Mouse (Mus musculus) hindbrain, embryonic 10.5 days (tissue): Measurements from ENCODE around the gene Qdpr. TPM values are rescaled to one million over a fixed set of nuclear protein-coding genes. Genes with fewer than 3 reads are reported as not detected.
A peak's percentile ranks its signal among the peaks of the same experiment; 100 is the strongest.

Experiments
- DNase-seq: peaks from one replicate; pipeline ENCODE4 v3.0.0-alpha.2; 2017; ENCODE audit warnings: low spot score
- H3K27ac ChIP-seq: fragments of 300-500 bp; sonication (generic); 2 replicates; pipeline ENCODE4 v1.5.1; 2016; ENCODE audit warnings: mild to moderate bottlenecking, moderate library complexity
- H3K27me3 ChIP-seq: fragments of 300-500 bp; sonication (generic); 2 replicates; pipeline ENCODE4 v1.6.1; 2016; ENCODE audit warnings: mild to moderate bottlenecking; ENCODE audit not compliant: poor library complexity, insufficient read depth, severe bottlenecking
- H3K36me3 ChIP-seq: fragments of 300-500 bp; sonication (generic); 2 replicates; pipeline ENCODE4 v1.6.1; 2016; ENCODE audit warnings: mild to moderate bottlenecking, moderate library complexity
- H3K4me1 ChIP-seq: fragments of 300-500 bp; sonication (generic); replicated peaks from 2 replicates; pipeline ENCODE4 v1.6.1; 2016; ENCODE audit warnings: mild to moderate bottlenecking
- H3K4me3 ChIP-seq: fragments of 300-500 bp; sonication (generic); 2 replicates; pipeline ENCODE4 v1.5.1; 2016; ENCODE audit warnings: mild to moderate bottlenecking, moderate library complexity
- H3K9me3 ChIP-seq: fragments of 300-500 bp; sonication (generic); 2 replicates; pipeline ENCODE4 v1.6.1; 2016; ENCODE audit warnings: mild to moderate bottlenecking, moderate library complexity
- WGBS: fragments of 180-500 bp; shearing (Covaris S2); methylation state at CpG from one replicate; pipeline ENCODE4 v1.1.7; 2016; 5-methylcytosine and 5-hydroxymethylcytosine counted together
- polyA plus RNA-seq: library from polyadenylated mRNA; unstranded; fragments of >200 nt; fragmentation: Nextera tagmentation; extraction: Ambion mirVana; gene quantifications from 2 replicates; pipeline ENCODE4 v1.2.1, GENCODE M21; 2016

The Qdpr gene
- polyA plus RNA-seq, 1 experiment from 2014 or later: 123 TPM

DNA sequence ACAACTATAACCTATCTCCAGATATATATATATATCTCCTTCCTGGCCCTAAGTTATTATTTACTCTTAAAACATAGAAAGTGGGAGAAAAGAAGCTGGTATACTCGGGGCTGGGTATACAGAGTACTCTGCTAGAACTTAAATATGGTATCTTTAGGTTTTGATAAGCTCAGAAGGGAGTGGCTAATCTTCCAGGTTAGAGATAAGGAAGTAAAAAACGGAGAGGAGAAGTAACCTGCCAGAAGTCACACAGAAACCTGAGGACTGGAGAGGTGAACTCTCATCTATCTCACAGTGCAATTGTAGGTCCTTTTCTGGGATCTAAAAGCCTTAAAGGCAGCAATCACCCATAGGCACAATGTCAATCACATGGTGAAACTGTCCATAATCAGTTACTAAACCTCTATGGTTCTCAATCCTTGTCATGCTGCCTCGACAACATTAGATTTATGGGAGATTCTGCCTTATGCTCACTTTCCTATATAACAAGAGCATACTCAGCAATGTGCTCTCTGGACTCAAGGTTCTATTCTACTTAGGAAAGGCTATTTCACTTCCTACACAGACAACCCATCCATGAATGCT, 32.1 kb downstream of the Qdpr start:
- 83% methylated on average over 3 of the region's 3 CpGs for WGBS
- Histone ChIP-seq H3K4me1 (no peaks in the 10 kb centered on the region), H3K9me3 (no peaks in the 10 kb centered on the region), H3K27me3 (no peaks in the 10 kb centered on the region), H3K36me3 (no peaks in the 10 kb centered on the region), H3K27ac (no peak overlapping the region), H3K4me3 (no peak overlapping the region)
- DNase-seq: no peak

DNA sequence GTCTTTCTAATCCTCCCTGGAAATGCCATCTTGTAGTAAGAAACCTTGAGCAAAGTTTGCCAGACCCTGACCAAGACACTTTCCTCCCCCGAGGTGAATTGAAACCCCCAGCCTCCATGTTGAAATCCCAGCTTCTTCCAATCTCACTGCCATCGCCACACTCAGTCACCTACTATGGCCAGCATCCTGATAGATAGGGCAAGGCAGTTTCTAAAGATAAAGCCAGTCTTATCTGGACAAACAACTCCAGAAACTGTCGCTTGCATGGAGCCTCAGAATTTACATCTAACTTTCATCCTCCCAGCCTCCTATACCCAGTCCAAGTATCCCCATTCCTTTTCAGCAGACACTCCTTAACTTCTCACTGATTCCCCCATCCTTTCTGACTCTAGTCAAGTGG, 33.6 kb downstream of the Qdpr start:
- no peak overlapping the region for H3K4me3 ChIP-seq

GRCm38 (mm10) chr5:45406129-45406528, 43.9 kb downstream of the Qdpr start:
- H3K4me3 ChIP-seq: no peak overlapping the region
- no peaks in the 10 kb centered on the region for H3K27me3 ChIP-seq
- no peak for DNase-seq
- 84% methylated on average over 2 of the region's 2 CpGs for WGBS
- no peaks in the 10 kb centered on the region for H3K9me3 ChIP-seq
- H3K4me1 ChIP-seq: no peaks in the 10 kb centered on the region
- H3K27ac ChIP-seq: no peak overlapping the region
- H3K36me3 ChIP-seq: no peaks in the 10 kb centered on the region

More for the DNA sequence above, 33.6 kb downstream of the Qdpr start:
- no peaks in the 10 kb centered on the region for H3K9me3 ChIP-seq
- H3K27me3 ChIP-seq: no peaks in the 10 kb centered on the region
- DNase-seq: no peak
- H3K36me3 ChIP-seq: no peaks in the 10 kb centered on the region
- no peak overlapping the region for H3K27ac ChIP-seq
- no peaks in the 10 kb centered on the region for H3K4me1 ChIP-seq
- WGBS: 94% methylated on average over 3 of the region's 3 CpGs

DNA sequence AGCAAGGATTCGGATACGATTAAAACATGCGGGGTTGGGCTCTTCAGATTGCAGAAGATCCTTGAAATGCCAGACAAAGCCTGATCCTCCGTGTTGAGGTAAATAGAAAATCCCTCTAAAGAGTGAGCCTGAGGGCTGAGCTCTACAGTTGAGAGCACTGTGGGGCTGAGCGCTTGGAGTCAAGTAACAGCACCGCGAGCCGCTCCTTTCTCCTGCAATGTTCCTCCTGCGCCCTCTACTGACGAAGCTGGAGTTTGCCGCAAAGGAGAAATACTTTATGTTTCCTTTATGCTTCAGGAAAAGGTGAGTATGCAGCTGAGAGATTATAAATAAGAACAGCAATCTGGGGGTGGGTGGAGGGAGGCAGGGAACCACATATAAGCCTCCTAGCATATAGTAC, 47.4 kb downstream of the Qdpr start:
- Histone ChIP-seq H3K4me3 (no peak overlapping the region), H3K4me1 (no peaks in the 10 kb centered on the region), H3K9me3 (no peaks in the 10 kb centered on the region), H3K36me3 (no peaks in the 10 kb centered on the region), H3K27ac (no peak overlapping the region), H3K27me3 (no peaks in the 10 kb centered on the region)
- WGBS: 16% methylated on average over 11 of the region's 11 CpGs
- DNase-seq: peak; percentile 74

DNA sequence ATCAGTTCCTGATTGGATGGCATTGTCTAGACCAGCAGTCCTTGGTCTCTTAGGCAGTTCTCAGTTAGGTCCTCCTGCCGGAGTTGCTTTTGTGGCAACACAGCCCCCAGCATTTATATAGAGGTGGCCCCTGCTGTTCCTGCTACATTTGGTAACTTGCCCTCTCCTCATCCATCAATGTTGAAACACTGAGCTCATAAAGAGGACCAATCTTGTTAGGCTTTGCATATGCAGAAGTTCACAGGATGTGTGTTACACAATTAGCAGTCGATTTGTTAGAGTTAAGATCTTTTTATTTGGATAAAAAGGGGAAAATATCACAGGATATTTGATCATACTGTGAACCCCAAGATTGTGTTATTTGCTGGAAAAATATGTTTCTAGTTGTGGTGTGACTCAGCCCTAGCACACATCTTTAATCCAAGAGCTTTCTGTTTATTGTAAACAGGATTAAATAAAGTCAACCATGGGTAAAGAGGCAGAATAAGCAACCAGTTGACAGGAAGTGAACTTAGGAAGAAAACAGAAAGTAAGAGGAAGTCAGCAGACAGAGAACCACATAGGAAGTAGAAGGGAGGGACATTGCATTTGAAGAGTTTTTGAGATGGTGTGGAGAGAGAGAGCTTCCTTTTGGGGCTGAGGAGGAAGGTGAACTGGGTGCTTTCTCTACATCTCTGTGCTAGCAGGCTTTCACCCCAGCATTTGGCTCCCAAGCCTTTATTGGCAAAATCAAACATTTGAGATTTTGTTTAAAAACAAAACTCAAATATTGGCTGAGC, 65.8 kb downstream of the Qdpr start:
- Histone ChIP-seq H3K27me3 (no peaks in the 10 kb centered on the region), H3K4me3 (no peak overlapping the region), H3K36me3 (no peaks in the 10 kb centered on the region), H3K4me1 (no peaks in the 10 kb centered on the region), H3K27ac (no peak overlapping the region), H3K9me3 (no peaks in the 10 kb centered on the region)
- 83% methylated on average over 2 of the region's 2 CpGs for WGBS
- DNase-seq: no peak

Other genes with a start within 250 kb of the Qdpr start
- 0.27 TPM in 1 of 2 replicates, not detected in the other for gene Clrn2, start 3.5 kb upstream of the Qdpr start, polyA plus RNA-seq
- gene Lap3, start 43.1 kb upstream of the Qdpr start, polyA plus RNA-seq: 82.3 and 103 TPM in 2 replicates
- gene Med28, start 70.0 kb upstream of the Qdpr start, polyA plus RNA-seq: 295 and 341 TPM in 2 replicates
- 0.44 and 0.62 TPM in 2 replicates for gene Fam184b, start 189.4 kb upstream of the Qdpr start, polyA plus RNA-seq
- 47.3 and 65.5 TPM in 2 replicates for gene Ncapg, start 219.7 kb upstream of the Qdpr start, polyA plus RNA-seq